Mouse (Mus musculus): ENCODE measurements around the gene Psmd4. TPM values are rescaled to one million over a fixed set of nuclear protein-coding genes. Genes with fewer than 3 reads are reported as not detected.
A peak's percentile ranks its signal among the peaks of the same experiment; 100 is the strongest.
"Not testable (repeated sequence)": the region's sequence is repeated elsewhere in the genome, so short reads cannot be mapped to it uniquely, and the experiment has no call there.

Psmd4 gene
- 100 to 1,000 TPM; 267 to 274 TPM for total RNA-seq (2021)
- long read RNA-seq, experiment 1, transcript Psmd4-202 (10 exons, 1,332 nt): major isoform, 78 of 167 reads
- long read RNA-seq, experiment 1, transcript Psmd4-201 (10 exons, 1,276 nt): minor isoform, 54 of 167 reads
- long read RNA-seq, experiment 1, partial matches to known transcripts: 8 of 167 reads
- long read RNA-seq, experiment 1, other reads (novel, unspliced or antisense): 27 of 167 reads
- long read RNA-seq, experiment 2, transcript Psmd4-201 (10 exons, 1,276 nt): minor isoform, 168 of 441 reads
- long read RNA-seq, experiment 2, transcript Psmd4-202 (10 exons, 1,332 nt): major isoform, 220 of 441 reads
- long read RNA-seq, experiment 2, partial matches to known transcripts: 21 of 441 reads
- long read RNA-seq, experiment 2, other reads (novel, unspliced or antisense): 32 of 441 reads

- DNase-seq (ENCODE audit: low spot score in 2 of 2): peak; percentile 94 to 95
These were observed at the start of gene Psmd4 for GRCm38 (mm10) chr3:95042166-95042837. Gene Psmd4, minus strand, starts transcription at chr3:95042614.

DNA sequence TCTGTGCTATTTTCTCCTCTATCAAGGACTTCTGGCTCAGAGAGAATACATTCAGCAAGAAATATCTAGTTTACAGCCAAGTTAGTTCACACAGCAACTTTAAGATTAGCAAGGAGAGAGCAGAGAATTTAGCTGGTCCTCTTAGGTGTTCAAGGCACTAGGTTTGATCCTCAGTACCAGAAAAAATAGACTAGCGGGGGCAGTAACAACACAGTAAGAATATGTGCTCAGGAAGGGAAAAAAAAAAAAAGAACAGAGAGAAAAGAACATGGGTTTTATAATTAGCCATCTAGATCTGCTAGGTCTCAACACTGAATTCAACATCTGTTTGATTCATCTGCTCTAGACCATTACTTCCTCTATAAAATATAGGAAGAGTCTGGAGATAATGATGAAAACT, 45.7 kb upstream of the Psmd4 start:
- DNase-seq (ENCODE audit: low spot score in 2 of 2): no peak

- no peak for DNase-seq (ENCODE audit: low spot score in 2 of 2)
These were observed 29.2 kb upstream of the Psmd4 start for GRCm38 (mm10) chr3:95071606-95072005.

GRCm38 (mm10) chr3:95066570-95066969, 24.2 kb upstream of the Psmd4 start:
- DNase-seq (ENCODE audit: low spot score in 2 of 2): peak in 1 of 2 experiments; percentile 30

DNA sequence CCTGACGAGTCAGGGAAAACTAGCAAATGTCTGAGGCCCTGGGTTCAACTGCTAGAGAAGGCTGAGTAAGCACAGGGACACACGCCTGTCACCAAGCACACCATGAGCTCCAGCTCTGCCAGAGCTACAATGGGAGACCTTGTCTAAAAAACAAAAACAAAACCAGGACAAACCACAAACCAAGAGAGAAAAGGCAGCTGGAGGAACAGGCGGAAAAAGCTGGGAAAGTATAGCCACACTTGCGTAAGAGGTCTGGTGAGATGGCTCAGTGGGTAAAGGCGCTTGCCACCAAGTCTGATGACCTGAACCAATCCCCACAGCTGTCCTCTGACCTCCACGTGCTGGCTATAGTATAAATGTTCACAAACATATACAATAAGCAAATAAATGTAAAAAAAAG, 23.7 kb upstream of the Psmd4 start:
- no peak for DNase-seq (ENCODE audit: low spot score in 2 of 2)

DNA sequence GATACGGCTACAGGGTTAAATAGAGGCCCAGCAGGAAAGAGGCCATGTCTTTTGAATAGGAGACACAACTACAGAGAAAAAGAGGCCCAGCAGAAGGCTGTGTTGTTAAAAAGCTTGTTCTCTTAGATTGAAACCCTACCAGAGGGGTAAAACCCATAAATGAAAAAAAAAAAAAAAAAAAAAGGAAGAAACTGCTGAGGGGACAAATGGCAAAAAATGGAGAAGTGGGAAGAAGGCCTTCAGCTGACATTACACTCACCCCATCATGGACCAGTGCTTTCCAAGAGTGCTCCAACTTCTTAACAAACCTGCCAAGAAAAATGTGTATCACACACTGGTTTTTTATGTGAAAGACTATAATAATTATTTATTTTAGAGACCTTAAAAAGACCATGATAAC, 23.1 kb upstream of the Psmd4 start:
- no peak for DNase-seq (ENCODE audit: low spot score in 2 of 2)

DNA sequence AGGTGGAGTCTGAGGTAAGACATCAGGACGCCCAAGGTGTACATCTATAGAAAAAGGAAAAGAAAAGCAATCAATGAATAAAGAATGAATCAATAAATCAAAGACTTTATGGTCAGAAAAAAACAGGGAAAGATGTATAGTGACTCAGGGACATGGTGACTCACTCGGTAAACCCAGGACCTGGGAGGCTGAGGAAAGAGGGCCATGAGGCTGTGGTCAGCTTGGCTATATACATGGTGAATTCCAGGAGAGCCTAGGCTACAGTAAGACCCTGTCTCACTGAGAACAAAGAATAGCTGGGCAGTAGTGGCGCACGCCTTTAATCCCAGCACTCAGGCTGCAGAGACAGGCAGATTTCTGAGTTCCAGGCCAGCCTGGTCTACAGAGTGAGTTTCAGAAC, 21.3 kb upstream of the Psmd4 start:
- no peak for DNase-seq (ENCODE audit: low spot score in 2 of 2)

DNA sequence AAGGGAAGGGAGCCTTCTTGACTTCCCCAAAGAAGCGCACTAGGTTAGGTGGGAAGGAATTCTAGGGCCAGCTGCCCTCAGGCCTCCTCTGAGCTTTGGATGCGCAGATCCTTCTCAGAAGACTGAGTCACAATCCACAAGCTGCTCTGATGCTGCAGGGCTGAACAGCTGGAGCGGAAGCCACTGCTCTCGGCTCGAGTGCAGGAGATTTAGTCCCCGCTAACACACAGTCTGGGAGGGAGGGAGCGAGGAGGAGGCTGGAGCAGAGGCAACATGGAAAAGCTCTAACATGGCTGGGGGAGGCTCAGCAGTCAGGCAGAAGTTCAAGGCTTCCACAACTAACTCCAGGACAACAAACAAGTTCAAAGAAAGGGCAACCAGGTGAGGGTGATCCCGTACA, 15.7 kb upstream of the Psmd4 start:
- DNase-seq (ENCODE audit: low spot score in 2 of 2): no peak

GRCm38 (mm10) chr3:95056275-95056674, 13.9 kb upstream of the Psmd4 start:
- DNase-seq (ENCODE audit: low spot score in 2 of 2): no peak

- no peak for DNase-seq (ENCODE audit: low spot score in 2 of 2)
These were observed 12.3 kb upstream of the Psmd4 start for GRCm38 (mm10) chr3:95054481-95055260.

GRCm38 (mm10) chr3:95053701-95054100, 11.3 kb upstream of the Psmd4 start:
- no peak for DNase-seq (ENCODE audit: low spot score in 2 of 2)

GRCm38 (mm10) chr3:95052959-95053358, 10.5 kb upstream of the Psmd4 start:
- DNase-seq (ENCODE audit: low spot score in 2 of 2): no peak

GRCm38 (mm10) chr3:95047914-95048313, 5.5 kb upstream of the Psmd4 start:
- no peak for DNase-seq (ENCODE audit: low spot score in 2 of 2)

- DNase-seq (ENCODE audit: low spot score in 2 of 2): no peak
These were observed 4.1 kb upstream of the Psmd4 start for GRCm38 (mm10) chr3:95046462-95047057.

DNA sequence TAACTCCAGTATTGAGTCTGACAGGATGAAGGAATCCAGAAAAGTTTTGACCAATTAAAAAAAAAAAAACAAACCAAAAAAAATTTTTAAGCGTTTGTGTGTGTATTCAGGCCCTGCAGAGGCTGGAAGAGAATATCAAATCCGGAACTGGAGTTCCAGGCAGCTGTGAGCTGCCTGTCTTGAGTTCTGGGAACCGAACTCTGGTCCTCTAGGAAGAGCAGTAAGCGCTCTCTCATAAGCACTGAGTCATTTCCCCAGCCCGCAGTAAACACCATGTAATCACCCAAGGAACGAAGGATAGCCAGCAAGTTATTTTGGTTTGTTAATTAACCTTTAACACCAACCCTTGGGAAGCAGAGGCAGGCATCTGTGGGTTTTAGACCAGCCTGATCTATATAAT, 837 bp upstream of the Psmd4 start:
- DNase-seq (ENCODE audit: low spot score in 2 of 2): no peak

- no peak for DNase-seq (ENCODE audit: low spot score in 2 of 2)
These were observed 420 bp upstream of the Psmd4 start for GRCm38 (mm10) chr3:95042838-95043229.

DNA sequence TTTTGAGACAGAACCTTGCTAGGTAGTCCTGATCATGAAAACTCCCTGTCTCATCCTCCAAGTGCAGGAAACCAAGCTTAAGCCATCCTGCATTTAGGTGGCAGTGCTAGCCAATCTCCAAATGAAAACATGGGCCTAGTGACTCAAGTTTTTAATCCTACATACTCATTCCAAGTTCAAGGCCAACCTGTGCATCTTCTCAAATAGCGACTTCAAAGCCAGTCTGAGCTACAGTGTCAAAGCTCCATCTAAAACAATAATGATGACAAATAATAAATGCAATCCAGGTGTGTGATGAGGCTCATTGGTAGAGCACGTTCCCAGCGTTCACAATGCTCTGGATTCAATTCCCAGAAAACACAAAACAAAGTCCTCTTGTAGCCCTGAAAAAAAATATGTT, 789 bp downstream of the Psmd4 start:
- no peak for DNase-seq (ENCODE audit: low spot score in 2 of 2)

DNA sequence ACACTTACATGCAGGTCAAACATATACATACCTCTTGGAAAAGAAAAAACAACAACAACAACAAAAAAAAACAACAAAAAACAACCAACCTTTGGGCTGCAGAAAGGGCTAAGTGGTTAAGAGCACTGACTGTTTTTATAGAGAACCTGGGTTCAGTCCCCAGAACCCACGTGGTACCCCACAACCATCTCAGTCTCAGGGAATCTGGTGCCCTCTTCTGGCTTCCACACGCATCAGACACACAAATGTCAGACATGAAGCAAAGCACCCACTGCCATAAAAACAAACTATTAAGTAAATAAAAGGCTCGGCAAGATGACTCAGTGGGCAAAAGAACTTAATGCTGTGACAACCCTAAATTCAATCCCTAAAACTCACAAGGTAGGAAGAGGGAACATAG, 12.5 kb downstream of the Psmd4 start:
- no peak for DNase-seq (ENCODE audit: low spot score in 2 of 2)

GRCm38 (mm10) chr3:95029291-95029827, 13.1 kb downstream of the Psmd4 start:
- not testable (repeated sequence) for DNase-seq (ENCODE audit: low spot score in 2 of 2)

- DNase-seq (ENCODE audit: low spot score in 2 of 2): no peak
These were observed 13.8 kb downstream of the Psmd4 start for GRCm38 (mm10) chr3:95028603-95029002.

DNA sequence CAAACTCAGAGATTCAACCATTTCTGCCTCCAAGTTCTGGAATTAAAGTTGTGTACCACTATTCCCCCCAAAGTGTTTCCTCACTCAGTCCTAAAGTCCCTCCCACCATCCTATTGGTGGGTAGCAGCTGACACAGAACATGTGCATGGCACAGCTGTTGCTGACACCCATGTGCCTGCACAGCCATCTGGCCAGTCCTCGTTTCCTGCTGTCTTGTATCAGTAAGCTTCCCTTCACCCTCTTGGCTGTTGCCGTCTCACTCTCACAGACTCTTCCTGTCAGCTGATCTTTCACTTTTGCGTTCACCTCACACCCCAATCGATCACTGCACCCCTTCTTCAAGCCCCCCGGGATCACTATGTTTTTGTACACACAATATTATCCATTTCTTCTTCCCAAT, 14.7 kb downstream of the Psmd4 start:
- no peak for DNase-seq (ENCODE audit: low spot score in 2 of 2)

Data from adrenal gland, adult 18-20 months (tissue).